Mouse (Mus musculus) liver, embryonic 14.5 days (tissue): ENCODE measurements around the gene Poldip3.

ENCODE experiments used
- CTCF ChIP-seq: IDR thresholded peaks from 2 replicates; pipeline ENCODE4 v1.5.1; 2016; ENCODE audit warnings: antibody characterized with exemption, low read depth, control low read depth
- EP300 ChIP-seq: IDR thresholded peaks from 2 replicates; pipeline ENCODE4 v1.6.1; 2016; ENCODE audit warnings: antibody characterized with exemption, low read depth

DNA sequence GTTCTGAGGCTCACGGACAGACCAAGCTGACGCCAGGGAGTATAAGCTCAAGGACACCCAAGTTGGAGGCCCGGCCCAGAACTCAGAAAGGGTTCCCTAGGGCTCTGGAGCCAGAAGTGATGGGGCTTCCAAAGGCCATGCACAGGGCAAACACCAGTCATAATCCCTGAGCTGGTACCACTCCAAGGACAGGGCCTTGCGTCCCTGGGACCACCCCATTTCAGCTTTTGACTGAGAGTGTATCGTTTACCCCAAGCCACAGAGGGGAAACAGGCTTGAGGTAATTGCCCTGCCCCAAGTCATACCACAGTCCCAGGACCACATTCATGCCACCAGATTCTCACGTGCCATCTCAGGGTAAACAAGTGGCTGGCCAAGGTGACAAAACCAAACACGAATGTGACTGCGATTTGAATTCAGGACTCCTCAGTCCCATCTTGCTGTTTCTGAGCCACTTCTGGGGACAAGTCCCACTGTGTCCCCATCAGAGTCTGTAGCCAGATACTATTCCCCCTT is 18.4 kb upstream of the Poldip3 start:
- no peak for TF ChIP-seq EP300
- no peak for TF ChIP-seq CTCF
